Mouse (Mus musculus): Measurements from ENCODE around the gene Tent5d.

DNA sequence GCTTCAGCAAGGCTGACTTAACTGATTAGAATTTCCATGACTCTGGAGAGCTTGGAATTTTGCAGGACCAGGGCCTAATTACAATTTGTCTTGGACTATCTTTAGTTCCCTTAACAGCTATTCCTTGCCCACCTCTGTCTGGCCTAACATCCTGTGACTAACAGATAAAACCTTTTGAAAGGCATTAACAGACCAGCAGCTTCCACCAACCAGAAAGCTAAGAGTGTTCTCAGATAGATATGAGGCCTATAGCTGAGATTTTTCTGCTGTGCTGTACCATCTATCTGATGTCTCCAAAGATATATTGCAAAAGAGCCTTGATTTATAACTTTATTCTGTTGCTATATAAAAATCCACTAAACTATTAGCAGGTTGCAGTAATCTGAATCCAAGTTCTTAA is 19.7 kb downstream of the Tent5d start:
- no peak for TF ChIP-seq CTCF (IDR thresholded peaks at IDR 0.05; ENCODE audit: extremely low read depth, insufficient read length, insufficient replicate concordance, low read depth, low read length)
- TF ChIP-seq POLR2A (IDR thresholded peaks at IDR 0.05; ENCODE audit: low read depth, low read length), result no peak
